Mouse (Mus musculus) stomach, embryonic 15.5 days (tissue): Measurements from ENCODE around the gene Gpbar1. TPM values are rescaled to one million over a fixed set of nuclear protein-coding genes. Genes with fewer than 3 reads are reported as not detected.
A peak's percentile ranks its signal among the peaks of the same experiment; 100 is the strongest.

Experiments used
- ATAC-seq: fragments of 200-750 bp; cut with Nextera tagmentation; 2 replicates; pipeline ENCODE4 v1.8.0; 2017; ENCODE audit warnings: low read depth, moderate number of reproducible peaks, moderate TSS enrichment; ENCODE audit not compliant: insufficient read depth, low FRiP score
- H3K27ac ChIP-seq: fragments of 300-500 bp; sonication (generic); 2 replicates; pipeline ENCODE4 v1.5.1; 2015; ENCODE audit warnings: mild to moderate bottlenecking, inconsistent platforms
- H3K27me3 ChIP-seq: fragments of 300-500 bp; sonication (generic); replicated peaks from 2 replicates; pipeline ENCODE4 v1.6.1; 2015; ENCODE audit warnings: inconsistent platforms
- H3K36me3 ChIP-seq: fragments of 300-500 bp; sonication (generic); 2 replicates; pipeline ENCODE4 v1.6.1; 2015; ENCODE audit warnings: inconsistent platforms
- H3K4me1 ChIP-seq: fragments of 300-500 bp; sonication (generic); 2 replicates; pipeline ENCODE4 v1.6.1; 2015; ENCODE audit warnings: inconsistent platforms
- H3K4me2 ChIP-seq: fragments of 300-500 bp; sonication (generic); 2 replicates; pipeline ENCODE4 v1.6.1; 2015; ENCODE audit warnings: mild to moderate bottlenecking, inconsistent platforms
- H3K4me3 ChIP-seq: fragments of 300-500 bp; sonication (generic); replicated peaks from 2 replicates; pipeline ENCODE4 v1.5.1; 2015; ENCODE audit warnings: inconsistent platforms
- H3K9ac ChIP-seq: fragments of 300-500 bp; sonication (generic); 2 replicates; pipeline ENCODE4 v1.6.1; 2015; ENCODE audit warnings: inconsistent platforms
- H3K9me3 ChIP-seq: fragments of 300-500 bp; sonication (generic); 2 replicates; pipeline ENCODE4 v1.6.1; 2016; ENCODE audit warnings: inconsistent platforms
- WGBS: fragments of 180-500 bp; shearing (Covaris S2); methylation state at CpG from one replicate; pipeline ENCODE4 v1.1.7; 2015; 5-methylcytosine and 5-hydroxymethylcytosine counted together
- polyA plus RNA-seq: library from polyadenylated mRNA; unstranded; fragments of >200 nt; fragmentation: Nextera tagmentation; extraction: Ambion mirVana; gene quantifications from 2 replicates; pipeline ENCODE4 v1.2.1, GENCODE M21; 2015

The Gpbar1 gene
- polyA plus RNA-seq, 1 experiment from 2014 or later = 1.1 TPM

DNA sequence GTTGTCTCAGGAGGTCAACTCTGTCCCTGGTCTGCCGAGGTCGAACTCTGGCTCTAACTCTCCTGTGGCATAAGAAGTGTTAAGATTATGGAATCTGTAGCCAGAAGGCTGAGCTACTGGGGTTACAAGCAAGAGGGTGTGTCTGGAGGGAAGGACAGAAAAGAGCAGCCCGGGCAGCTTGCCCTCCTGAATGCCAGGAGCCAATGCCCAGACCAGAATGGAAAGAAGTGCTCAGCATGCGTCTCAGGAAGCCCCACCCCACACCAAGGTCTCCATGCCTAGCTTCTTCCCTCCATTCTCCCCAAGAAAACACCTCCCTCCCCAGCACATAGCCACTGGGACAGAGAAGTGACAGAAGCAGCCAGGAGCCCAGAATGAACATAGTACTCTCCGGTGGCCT, 20.6 kb downstream of the Gpbar1 start:
- Histone ChIP-seq H3K4me2 (peak overlapping the region; percentile 16; the same call in 1 of the 2 replicates), H3K4me3 (no peak overlapping the region), H3K27ac (peak overlapping the region; percentile 99), H3K27me3 (no peaks in the 10 kb centered on the region), H3K9me3 (no peaks in the 10 kb centered on the region), H3K36me3 (no peaks in the 10 kb centered on the region; the same call in 1 of the 2 replicates), H3K4me1 (peaks cover 69% of the 10 kb centered on the region), H3K9ac (no peak overlapping the region)
- 58% methylated on average over 5 of the region's 5 CpGs for WGBS
- no peak for ATAC-seq

DNA sequence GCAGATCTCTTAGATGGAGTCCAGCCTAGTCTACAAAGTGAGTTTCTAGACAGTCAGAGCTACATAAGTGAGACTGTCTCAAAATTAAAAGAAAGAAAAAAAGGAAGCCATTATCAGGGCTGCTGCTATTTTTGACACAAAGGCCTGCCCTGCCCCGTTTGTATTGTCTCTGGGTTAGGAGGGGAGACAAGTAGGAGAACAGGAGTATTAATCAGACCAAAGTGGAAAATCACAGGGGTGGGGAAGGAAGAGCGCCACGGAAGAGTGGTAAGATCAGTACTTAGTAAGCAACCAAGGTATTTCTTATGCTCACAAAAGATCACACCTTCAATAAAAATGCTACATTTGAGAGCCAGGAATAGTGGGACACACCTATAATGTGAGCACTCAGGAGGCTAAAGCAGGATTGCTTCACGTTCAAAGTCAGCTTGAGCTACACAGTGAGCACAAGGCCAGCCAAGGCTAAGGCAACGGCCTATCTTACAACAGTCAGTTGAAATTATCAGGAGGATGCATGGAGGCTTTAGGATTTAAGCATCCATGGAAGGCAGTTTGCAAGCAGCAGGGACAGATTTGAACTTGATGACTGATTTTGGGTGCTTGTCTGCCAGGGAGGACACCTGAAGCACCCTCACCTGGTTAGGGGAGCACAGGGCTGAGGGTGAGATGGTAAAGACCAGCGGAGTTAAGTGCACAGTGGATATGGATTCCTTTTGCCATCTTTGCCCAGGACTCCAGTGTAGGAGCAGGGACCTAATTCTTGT, 22.2 kb downstream of the Gpbar1 start:
- peak overlapping the region; percentile 99 for H3K27ac ChIP-seq
- no peaks in the 10 kb centered on the region for H3K9me3 ChIP-seq
- no peak overlapping the region for H3K4me2 ChIP-seq
- 66% methylated on average over 6 of the region's 6 CpGs for WGBS
- H3K36me3 ChIP-seq = no peaks in the 10 kb centered on the region
- no peaks in the 10 kb centered on the region for H3K27me3 ChIP-seq
- H3K4me3 ChIP-seq = no peak overlapping the region
- no peak for ATAC-seq
- peaks cover 55% of the 10 kb centered on the region for H3K4me1 ChIP-seq
- no peak overlapping the region for H3K9ac ChIP-seq

DNA sequence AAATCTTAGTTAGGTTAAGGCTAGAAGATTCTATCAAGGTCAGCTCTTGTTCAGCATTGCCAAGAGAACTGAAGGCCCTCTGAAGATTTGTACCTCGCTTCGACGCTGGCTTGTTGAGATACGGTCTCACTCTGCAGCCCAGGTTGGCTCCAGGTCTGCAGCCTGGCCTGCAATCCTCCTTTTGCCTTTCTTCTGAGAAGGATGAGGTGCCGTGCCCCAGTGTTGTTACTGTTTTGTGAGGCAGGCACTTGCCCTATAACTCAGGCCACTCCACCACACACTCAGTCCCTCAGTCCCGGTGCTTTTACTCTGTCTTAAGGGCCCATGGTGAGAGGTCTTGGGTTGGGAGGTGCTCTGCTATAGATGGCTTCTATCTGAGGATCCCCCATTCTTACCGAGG, 23.9 kb downstream of the Gpbar1 start:
- no peak overlapping the region for H3K9ac ChIP-seq
- WGBS = 84% methylated on average over 7 of the region's 7 CpGs
- no peaks in the 10 kb centered on the region for H3K36me3 ChIP-seq
- peaks cover 38% of the 10 kb centered on the region for H3K4me1 ChIP-seq
- H3K27ac ChIP-seq = no peak overlapping the region
- no peak for ATAC-seq
- H3K4me2 ChIP-seq = peak overlapping the region; percentile 69
- H3K4me3 ChIP-seq = peak overlapping the region; percentile 75; the same call in 1 of the 2 replicates
- H3K27me3 ChIP-seq = no peaks in the 10 kb centered on the region
- no peaks in the 10 kb centered on the region for H3K9me3 ChIP-seq

DNA sequence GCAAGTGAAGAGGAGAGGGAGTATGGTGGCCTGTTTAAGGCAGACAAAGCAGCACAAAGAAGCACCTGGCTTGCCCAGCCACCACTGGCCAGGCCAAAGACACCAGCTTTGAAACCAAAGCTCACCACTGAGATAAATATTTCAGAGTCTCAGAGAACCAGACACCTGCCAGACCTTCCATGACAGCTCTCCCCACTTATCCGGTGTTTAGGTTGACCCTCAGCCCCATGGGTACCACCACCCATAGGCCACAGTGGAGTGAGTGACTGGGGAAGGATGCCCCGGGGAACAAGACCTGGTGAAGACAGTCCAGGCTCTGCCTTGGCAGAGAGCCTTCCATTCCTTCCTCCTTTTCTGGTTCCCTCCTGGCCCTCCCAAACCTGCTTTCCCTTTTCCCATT, 24.5 kb downstream of the Gpbar1 start:
- H3K36me3 ChIP-seq = no peaks in the 10 kb centered on the region
- 0 out of 2 replicates have a peak overlapping the region, but pooled peaks have one; percentile 35 for H3K27ac ChIP-seq
- WGBS = 76% methylated on average over 2 of the region's 2 CpGs
- ATAC-seq = no peak
- H3K27me3 ChIP-seq = no peaks in the 10 kb centered on the region
- H3K4me1 ChIP-seq = peaks cover 32% of the 10 kb centered on the region
- H3K4me3 ChIP-seq = peak overlapping the region; percentile 75
- H3K9ac ChIP-seq = no peak overlapping the region
- H3K9me3 ChIP-seq = no peaks in the 10 kb centered on the region
- H3K4me2 ChIP-seq = peak overlapping the region; percentile 69

DNA sequence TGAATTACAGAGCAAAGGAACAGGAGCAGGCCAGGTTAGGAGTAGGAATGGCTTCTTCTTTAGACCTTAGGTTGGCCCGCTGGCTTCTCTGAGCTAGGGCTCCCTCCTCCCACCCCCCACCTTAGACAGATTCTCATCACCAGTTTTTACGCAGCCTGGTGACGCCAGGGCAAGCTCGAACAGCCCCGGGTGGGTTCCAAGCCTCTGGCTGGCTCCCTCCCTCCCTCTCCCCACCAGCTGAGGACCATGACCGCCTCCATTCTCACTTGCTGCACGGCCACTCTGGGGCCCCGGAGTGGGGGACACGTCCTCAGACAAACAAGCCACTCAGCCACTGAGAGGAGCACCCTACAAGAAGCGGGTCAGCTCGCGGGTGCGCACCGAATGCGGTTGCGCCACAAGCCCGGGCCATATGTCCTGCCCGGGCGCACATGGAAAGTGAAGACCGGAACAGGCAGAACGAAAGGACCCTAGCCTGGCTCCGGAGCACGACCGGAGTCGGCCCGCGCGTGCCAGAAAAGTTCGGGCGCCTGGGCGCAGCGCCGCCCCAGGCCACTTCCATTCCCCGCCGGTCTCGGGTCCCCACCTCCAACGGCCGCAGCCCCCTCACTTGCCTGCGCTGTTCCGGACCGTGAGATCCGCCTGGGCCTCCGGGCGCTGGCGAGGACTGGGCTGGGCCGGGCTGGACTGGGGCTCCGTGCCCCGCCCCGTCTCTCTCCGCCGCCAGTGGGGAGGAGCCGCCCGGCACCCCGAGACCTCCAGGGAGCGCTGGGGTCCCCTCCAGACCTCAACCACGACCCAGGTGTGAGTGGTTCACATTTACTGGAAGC, 25.4 kb downstream of the Gpbar1 start:
- Histone ChIP-seq H3K4me3 (peak overlapping the region; percentile 75), H3K4me1 (peaks cover 24% of the 10 kb centered on the region), H3K9me3 (no peaks in the 10 kb centered on the region), H3K27me3 (no peaks in the 10 kb centered on the region), H3K9ac (peak overlapping the region; percentile 80), H3K27ac (peak overlapping the region; percentile 96), H3K36me3 (no peaks in the 10 kb centered on the region), H3K4me2 (peak overlapping the region; percentile 69)
- ATAC-seq = peak; percentile 84
- under 1% methylated on average over 55 of the region's 56 CpGs for WGBS

DNA sequence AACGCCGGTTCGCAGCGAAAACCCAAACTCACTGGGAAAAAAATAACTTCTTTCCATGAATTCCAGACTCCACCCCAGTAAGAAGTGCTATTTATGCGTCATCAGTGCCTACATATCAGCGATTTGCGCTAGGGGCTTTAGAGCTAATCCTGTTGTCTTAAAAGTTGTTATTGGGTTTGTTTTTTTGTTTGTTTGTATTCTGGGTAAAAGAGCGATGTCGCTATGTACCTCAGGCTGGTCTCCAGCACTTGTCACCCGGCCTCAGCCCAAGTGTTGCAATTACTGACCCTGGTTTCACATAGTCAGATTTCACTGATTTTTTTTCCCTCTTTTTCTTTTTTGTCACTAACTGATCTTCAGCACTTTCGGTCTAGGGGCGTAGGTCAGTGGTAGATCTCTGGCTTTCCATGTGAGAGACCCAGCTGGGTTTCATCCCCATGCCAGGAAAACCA, 26.0 kb downstream of the Gpbar1 start:
- no peaks in the 10 kb centered on the region for H3K27me3 ChIP-seq
- peak overlapping the region; percentile 96 for H3K27ac ChIP-seq
- peak overlapping the region; percentile 69 for H3K4me2 ChIP-seq
- WGBS = 6% methylated on average over 12 of the region's 12 CpGs
- no peak for ATAC-seq
- peak overlapping the region; percentile 75 for H3K4me3 ChIP-seq
- H3K4me1 ChIP-seq = peaks cover 18% of the 10 kb centered on the region
- H3K36me3 ChIP-seq = no peaks in the 10 kb centered on the region
- H3K9me3 ChIP-seq = no peaks in the 10 kb centered on the region
- peak overlapping the region; percentile 80 for H3K9ac ChIP-seq

DNA sequence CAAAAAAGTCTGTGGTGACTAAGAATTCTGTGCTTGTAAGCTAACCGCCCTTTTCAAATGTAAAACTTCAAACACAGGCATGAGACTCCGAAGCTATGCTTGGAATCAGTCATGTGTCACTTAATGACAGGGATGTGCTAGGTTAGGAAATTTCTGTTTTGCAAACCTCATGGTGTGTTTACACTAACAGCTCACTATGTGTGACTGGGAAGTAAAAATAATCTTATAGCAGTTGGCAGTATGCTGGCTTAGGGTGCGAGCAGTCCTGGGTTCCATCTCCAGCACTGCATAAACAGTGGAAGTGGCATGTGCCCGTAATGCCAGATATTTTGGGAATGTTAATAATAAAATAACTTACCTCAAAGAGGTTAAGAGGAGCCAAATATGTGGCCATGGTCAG, 26.6 kb downstream of the Gpbar1 start:
- H3K4me2 ChIP-seq = no peak overlapping the region
- H3K9ac ChIP-seq = no peak overlapping the region
- no peak for ATAC-seq
- no peak overlapping the region for H3K4me3 ChIP-seq
- H3K27ac ChIP-seq = no peak overlapping the region
- no peaks in the 10 kb centered on the region for H3K27me3 ChIP-seq
- H3K9me3 ChIP-seq = no peaks in the 10 kb centered on the region
- 59% methylated on average over 4 of the region's 4 CpGs for WGBS
- peaks cover 15% of the 10 kb centered on the region for H3K4me1 ChIP-seq
- H3K36me3 ChIP-seq = no peaks in the 10 kb centered on the region

DNA sequence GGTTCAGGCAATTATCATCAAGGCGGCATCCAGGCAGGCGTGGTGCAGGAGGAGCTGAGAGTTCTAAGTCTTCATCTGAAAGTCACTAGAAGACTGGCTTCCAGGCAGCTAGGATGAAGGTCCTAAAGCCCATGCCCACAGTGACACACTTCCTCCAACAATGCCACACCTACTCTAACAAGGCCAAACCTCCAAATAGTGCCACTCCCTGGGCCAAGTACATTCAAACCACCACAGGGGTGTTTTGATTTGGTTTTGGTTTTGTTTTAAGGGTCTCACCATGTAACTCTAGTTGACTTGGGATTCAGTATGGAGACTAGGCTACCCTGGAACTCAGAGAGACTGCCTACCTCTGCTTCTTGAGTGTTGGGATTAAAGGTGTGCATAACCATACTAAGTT, 27.2 kb downstream of the Gpbar1 start, which contains the start of gene Tmbim1:
TSS of gene Tmbim1 (minus strand) at position 101 of the 400 bp plus-strand sequence.
- H3K27me3 ChIP-seq = no peaks in the 10 kb centered on the region
- H3K4me3 ChIP-seq = peak within 1 kb of the TSS; percentile 75
- peak within 1 kb of the TSS; percentile 96 for H3K27ac ChIP-seq
- peak within 1 kb of the TSS; percentile 80; the same call in 1 of the 2 replicates for H3K9ac ChIP-seq
- no peak for ATAC-seq
- H3K36me3 ChIP-seq = no peaks in the 10 kb centered on the region
- WGBS = 87% methylated on average over 2 of the region's 2 CpGs
- no peaks in the 10 kb centered on the region for H3K9me3 ChIP-seq
- peaks cover 17% of the 10 kb centered on the region for H3K4me1 ChIP-seq
- peak within 1 kb of the TSS; percentile 69 for H3K4me2 ChIP-seq

DNA sequence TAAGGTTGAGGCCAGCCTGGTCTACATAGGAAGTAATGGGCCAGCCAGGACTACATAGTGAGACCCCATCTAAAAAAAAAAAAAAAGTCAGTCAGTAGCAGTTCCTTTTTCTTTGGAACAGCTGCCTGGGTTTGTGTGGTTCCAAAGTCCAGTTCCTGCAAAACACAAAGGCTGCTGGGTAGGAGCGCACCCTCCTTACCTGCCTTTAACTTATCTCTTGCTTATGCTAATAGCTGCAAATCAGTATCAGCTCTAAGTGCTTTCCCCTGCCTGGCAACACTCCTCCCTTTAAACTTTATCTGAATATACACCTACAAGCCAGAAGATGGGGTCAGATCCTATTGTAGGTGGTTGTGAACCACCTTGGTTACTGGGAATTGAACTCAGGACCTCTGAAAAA, 28.8 kb downstream of the Gpbar1 start:
- 74% methylated on average over 1 of the region's 1 CpGs for WGBS
- Histone ChIP-seq H3K9ac (no peak overlapping the region), H3K27me3 (no peaks in the 10 kb centered on the region), H3K9me3 (no peaks in the 10 kb centered on the region), H3K27ac (peak overlapping the region; percentile 51; the same call in 1 of the 2 replicates), H3K4me1 (peaks cover 13% of the 10 kb centered on the region), H3K36me3 (no peaks in the 10 kb centered on the region), H3K4me2 (no peak overlapping the region), H3K4me3 (no peak overlapping the region)
- ATAC-seq = peak; percentile 71

DNA sequence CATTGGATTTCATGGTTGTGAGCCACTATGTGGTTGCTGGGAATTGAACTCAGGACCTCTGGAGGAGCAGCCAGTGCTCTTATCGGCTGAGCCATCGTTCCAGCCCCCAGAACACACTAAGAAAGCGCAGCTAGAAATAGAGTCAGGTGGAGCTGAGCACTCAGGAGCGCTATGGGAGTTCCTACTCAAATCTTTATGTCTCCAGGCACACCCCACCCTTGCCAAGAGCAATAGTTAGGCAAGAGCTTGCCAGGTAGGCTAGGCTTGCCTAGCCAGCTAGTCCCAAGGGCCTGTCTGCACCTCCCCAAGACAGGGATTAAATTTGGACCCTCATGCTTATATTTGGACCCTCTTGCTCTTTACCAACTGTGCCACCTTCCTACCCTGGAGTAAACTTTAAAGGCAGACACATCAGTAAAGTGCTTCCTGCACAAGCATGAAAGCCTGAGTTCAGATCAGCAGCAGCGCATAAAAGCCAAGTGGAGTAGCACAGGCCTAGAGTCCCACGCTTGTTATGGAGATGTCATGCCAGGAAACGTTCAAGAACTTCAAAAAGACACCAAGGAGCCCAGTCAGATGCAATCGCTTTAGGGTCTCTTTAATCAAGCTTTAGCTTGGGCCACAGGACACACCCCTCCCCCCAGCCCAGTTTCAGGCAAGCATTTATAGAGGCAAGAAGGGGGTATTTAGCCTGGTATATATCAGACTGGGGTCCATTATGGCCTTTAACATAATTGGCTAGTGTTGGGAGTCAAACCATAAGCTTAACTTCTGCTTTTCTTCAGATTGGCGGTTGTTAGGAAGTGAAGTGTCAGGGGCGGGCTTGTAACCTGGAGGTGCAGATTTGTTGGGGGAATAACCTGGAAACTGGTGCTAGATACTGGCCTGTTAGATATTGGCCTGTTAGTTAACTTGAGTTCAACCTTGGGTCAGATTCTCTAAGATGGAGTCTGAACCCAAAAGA, 29.9 kb downstream of the Gpbar1 start:
- H3K4me2 ChIP-seq = no peak overlapping the region
- peaks cover 4% of the 10 kb centered on the region for H3K4me1 ChIP-seq
- H3K9me3 ChIP-seq = no peaks in the 10 kb centered on the region
- no peak overlapping the region for H3K9ac ChIP-seq
- WGBS = 68% methylated on average over 10 of the region's 10 CpGs
- no peaks in the 10 kb centered on the region for H3K36me3 ChIP-seq
- H3K27me3 ChIP-seq = no peaks in the 10 kb centered on the region
- H3K4me3 ChIP-seq = no peak overlapping the region
- ATAC-seq = no peak
- H3K27ac ChIP-seq = peak overlapping the region; percentile 23; the same call in 1 of the 2 replicates

DNA sequence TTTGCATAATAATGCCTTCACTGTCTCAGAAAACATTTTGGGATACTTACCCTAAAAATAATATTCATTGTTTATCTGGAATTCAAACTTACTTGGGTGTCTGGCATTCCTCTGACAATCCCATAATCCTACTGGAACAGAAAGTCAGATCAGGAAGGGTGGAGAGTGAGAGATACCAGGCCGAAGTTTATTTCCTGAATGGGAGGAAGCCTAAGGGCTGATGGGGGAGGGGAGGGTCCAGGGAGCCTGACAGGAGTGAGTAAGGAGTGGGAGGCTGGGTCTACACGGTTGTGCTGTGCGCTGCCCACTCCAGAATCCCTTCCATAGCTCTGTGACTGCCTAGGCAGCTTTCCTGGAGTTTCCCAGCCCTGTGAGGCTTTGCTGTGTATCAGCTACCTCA, 31.4 kb downstream of the Gpbar1 start:
- Histone ChIP-seq H3K27me3 (no peaks in the 10 kb centered on the region), H3K4me2 (no peak overlapping the region), H3K9me3 (no peaks in the 10 kb centered on the region), H3K36me3 (no peaks in the 10 kb centered on the region), H3K4me3 (no peak overlapping the region), H3K4me1 (peaks cover 4% of the 10 kb centered on the region), H3K9ac (no peak overlapping the region), H3K27ac (peak overlapping the region; percentile 55; the same call in 1 of the 2 replicates)
- 21% methylated on average over 3 of the region's 3 CpGs for WGBS
- no peak for ATAC-seq
